Mouse (Mus musculus) CH12.LX (cell line): ENCODE measurements at regions not wholly inside any gene's neighbourhood (a gene's known extent, or its start where the extent isn't known, plus 50 kb on each side); places are given as distances from the start of the nearest gene placed in this dataset.

ENCODE experiments used
- BHLHE40 ChIP-seq: IDR thresholded peaks from 2 replicates; pipeline ENCODE4 v1.6.1; 2011; ENCODE audit warnings: mild to moderate bottlenecking, low read depth, low read length, improper control_type of control experiment
- CTCF ChIP-seq, 2 experiments: IDR thresholded peaks in 1 of 2; conservative IDR thresholded peaks in 1 of 2; 2 replicates each; pipeline ENCODE4 v1.5.1; 2011 to 2012; ENCODE audit warnings: low read depth in 2 of 2, low read length in 2 of 2, improper control_type of control experiment in 1 of 2, inconsistent platforms in 1 of 2, mild to moderate bottlenecking in 1 of 2, moderate library complexity in 1 of 2
- ELF1 ChIP-seq: IDR thresholded peaks from 2 replicates; pipeline ENCODE4 v1.6.1; 2014; ENCODE audit warnings: low read depth, mild to moderate bottlenecking, inconsistent platforms, low read length, improper control_type of control experiment
- NRF1 ChIP-seq: IDR thresholded peaks from 2 replicates; pipeline ENCODE4 v1.6.1; 2014; ENCODE audit warnings: low read depth, mild to moderate bottlenecking, inconsistent platforms, low read length, improper control_type of control experiment, moderate library complexity
- PAX5 ChIP-seq: IDR thresholded peaks from 2 replicates; pipeline ENCODE4 v1.6.1; 2012; ENCODE audit warnings: low read length, inconsistent platforms, mixed read lengths
- POLR2AphosphoS2 ChIP-seq: IDR thresholded peaks from 2 replicates; pipeline ENCODE4 v1.6.1; 2011; ENCODE audit warnings: low read depth, low read length, improper control_type of control experiment
- USF1 ChIP-seq: IDR thresholded peaks from 2 replicates; pipeline ENCODE4 v1.6.1; 2014; ENCODE audit warnings: low read depth, mild to moderate bottlenecking, inconsistent platforms, low read length, improper control_type of control experiment
- ZC3H11A ChIP-seq: IDR thresholded peaks from 2 replicates; pipeline ENCODE4 v1.6.1; 2012; ENCODE audit warnings: low read depth, mild to moderate bottlenecking, inconsistent platforms, low read length, improper control_type of control experiment
- ZMIZ1 ChIP-seq: IDR thresholded peaks from 2 replicates; pipeline ENCODE4 v1.6.1; 2012; ENCODE audit warnings: low read depth, mild to moderate bottlenecking, inconsistent platforms, low read length, improper control_type of control experiment

DNA sequence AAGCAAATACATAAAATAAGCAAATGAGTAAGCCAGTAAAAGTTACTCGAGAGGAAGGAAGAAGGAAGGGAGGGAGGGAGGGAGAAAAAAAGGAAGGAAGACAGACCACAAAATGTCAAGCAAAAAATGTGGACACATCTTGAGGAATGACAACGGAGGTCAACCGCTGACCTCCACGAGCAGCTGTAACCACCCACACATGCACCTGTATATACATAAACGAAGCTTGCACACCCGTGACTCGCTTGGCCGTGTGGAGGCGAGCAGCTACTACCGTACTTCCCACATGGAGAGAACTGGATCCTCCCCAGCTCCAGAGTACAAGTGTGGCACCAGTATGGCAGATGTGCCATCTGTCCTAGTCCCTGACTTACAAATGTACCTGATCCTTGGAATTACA is 220.1 kb downstream of the Rplp1 start:
- no peak for TF ChIP-seq ZMIZ1
- no peak for TF ChIP-seq PAX5
- no peak for TF ChIP-seq BHLHE40
- no peak for TF ChIP-seq USF1
- TF ChIP-seq CTCF (conservative IDR thresholded peaks at IDR 0.05 in 1 of 2, IDR thresholded peaks at IDR 0.05 in 1 of 2; ENCODE audit: low read depth in 2 of 2, low read length in 2 of 2): no peak
- no peak for TF ChIP-seq NRF1
- TF ChIP-seq ELF1: no peak
- TF ChIP-seq ZC3H11A: no peak
- no peak for TF ChIP-seq POLR2AphosphoS2
